Mouse (Mus musculus) hindbrain, embryonic 16.5 days (tissue): Measurements from ENCODE around the gene Cyp26a1. TPM values are rescaled to one million over a fixed set of nuclear protein-coding genes. Genes with fewer than 3 reads are reported as not detected.

Experiments
- polyA plus RNA-seq: library from polyadenylated mRNA; unstranded; fragments of >200 nt; fragmentation: Nextera tagmentation; extraction: Ambion mirVana; gene quantifications from 2 replicates; pipeline ENCODE4 v1.2.1, GENCODE M21; 2015

Gene Cyp26a1
- polyA plus RNA-seq, 1 experiment from 2014 or later: 0.09 TPM

Other genes with a start within 250 kb of the Cyp26a1 start
- 21.7 and 22.5 TPM in 2 replicates for gene Exoc6, start 147.4 kb upstream of the Cyp26a1 start, polyA plus RNA-seq
- gene Cyp26c1, start 12.2 kb upstream of the Cyp26a1 start, polyA plus RNA-seq: not detected in 2 replicates